Mouse (Mus musculus): ENCODE results near the gene Gm20661. TPM values are rescaled to one million over a fixed set of nuclear protein-coding genes. Genes with fewer than 3 reads are reported as not detected.

Gene Gm20661
- polyA plus RNA-seq (2012; rRNA removed; ENCODE audit: low replicate concordance) = 0.62 and 0.89 TPM in 2 replicates

DNA sequence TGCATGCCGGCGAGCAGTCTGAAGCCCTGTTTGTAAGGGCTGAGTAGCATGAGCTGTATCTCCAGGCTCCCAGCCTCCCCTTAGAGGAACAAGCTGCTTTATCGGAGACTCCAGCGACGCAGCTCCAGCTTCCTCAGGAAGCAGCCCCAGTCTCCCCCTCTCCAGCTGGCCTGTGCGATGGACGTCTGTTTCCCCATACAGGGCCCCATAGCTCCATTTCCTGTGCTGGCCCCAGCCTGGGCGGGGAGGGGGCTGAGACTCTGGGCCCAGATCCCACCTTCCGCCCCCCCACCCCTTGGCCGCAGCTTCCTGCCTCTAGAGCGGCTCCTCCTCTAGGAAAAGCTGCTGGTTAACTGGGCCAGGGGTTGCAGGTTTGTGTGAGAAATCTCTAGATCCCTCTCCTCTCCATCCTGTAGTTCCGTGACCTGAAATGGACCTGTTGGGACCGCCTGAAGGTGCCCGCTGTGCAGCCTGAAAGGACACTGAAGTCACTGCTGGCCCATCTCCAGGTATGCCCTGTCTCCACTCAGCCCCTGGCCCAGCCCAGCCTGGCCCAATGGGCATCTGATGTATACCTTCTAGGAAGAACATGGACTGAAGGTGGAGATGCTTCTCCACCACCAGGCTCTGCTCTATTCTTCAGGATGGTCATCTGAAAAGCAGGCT is at the start of gene Gm20661:
Gene Gm20661, plus strand, starts transcription at position 378 of the 666 bp plus-strand sequence.

DNA sequence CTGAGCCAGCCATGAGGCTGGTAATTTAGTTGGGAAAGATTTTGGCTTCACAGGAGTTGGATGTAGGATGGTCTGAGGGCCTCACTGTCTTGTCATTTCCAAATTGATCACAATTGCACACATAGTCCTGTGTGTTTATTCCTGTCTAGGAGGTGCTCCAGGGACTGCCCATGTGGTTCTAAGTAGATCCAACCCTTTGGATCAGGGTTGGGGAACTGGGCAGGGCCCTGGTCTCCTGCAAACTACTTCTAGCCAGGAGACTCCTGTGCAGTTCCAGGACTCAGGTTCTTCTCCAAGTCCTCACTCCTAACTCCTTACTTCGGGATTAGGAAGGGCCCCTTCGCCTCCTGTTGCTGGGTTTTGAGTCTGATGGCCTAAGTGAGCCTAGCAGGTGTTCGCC is 47.5 kb upstream of the Gm20661 start, which contains the start of gene Camkv:
Gene Camkv, plus strand, starts transcription at position 301 of the 400 bp plus-strand sequence.

DNA sequence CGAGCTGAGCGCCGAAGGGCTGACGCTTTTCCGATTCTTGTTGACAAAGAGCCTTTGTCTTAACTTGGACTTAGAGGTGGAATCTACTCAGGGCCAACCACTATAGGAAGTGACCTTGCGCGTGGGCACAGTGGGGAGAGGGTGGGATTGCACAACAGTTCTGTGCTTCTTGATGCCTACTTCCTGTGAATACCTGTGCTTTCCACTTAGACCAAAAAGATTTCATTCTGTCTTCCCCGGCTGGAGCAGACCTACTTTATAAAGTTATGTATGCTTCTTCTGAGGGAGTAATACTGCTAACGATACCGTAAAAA is 33.0 kb upstream of the Gm20661 start, which contains the start of gene Traip:
Gene Traip, plus strand, starts transcription at position 215 of the 314 bp plus-strand sequence.

DNA sequence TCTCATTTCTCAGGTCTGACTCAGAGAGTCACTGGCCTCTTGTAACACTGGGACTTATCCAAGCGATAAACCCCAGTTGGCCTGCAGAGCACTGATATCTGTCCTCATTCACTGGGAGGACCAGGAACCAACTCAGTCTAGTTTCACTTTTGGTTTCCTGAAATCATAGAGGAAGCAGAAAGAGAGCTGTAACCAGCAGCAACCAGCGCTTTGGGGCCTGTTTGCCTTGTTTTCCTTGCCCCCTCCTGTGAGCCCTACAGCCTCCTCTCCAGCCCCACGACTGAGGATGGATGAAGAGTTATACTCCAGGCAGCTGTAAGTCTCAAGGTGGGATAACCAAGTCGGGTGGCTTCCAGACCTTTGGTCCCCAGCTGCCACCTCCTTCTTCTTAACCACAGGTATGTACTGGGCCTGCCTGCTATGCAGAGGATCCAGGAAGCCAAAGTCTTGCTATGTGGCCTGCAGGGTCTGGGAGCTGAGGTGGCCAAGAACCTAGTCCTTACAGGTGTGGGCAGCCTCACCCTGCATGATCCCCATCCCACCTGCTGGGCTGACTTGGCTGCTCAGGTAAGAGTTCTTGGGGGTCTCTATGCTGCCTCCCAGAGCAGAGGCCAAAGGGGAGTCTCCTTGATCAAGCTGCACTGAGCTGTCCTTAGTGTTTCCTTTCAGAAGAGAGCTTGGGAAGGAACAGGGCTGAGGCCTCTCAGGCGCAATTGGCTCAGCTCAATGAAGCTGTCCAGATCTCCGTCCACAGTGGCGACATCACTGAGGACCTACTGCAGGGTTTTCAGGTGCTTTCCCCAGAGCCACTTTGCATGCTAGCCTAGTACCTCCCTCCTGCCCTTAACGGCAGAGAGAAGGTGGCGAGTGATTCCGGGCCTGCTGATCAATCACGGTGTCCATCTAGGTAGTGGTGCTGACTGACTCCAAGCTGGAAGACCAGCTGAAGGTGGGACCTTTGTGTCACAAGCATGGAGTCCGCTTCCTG is 7.2 kb upstream of the Gm20661 start, which contains the start of gene Uba7:
Gene Uba7, plus strand, starts transcription at position 107 of the 988 bp plus-strand sequence.

DNA sequence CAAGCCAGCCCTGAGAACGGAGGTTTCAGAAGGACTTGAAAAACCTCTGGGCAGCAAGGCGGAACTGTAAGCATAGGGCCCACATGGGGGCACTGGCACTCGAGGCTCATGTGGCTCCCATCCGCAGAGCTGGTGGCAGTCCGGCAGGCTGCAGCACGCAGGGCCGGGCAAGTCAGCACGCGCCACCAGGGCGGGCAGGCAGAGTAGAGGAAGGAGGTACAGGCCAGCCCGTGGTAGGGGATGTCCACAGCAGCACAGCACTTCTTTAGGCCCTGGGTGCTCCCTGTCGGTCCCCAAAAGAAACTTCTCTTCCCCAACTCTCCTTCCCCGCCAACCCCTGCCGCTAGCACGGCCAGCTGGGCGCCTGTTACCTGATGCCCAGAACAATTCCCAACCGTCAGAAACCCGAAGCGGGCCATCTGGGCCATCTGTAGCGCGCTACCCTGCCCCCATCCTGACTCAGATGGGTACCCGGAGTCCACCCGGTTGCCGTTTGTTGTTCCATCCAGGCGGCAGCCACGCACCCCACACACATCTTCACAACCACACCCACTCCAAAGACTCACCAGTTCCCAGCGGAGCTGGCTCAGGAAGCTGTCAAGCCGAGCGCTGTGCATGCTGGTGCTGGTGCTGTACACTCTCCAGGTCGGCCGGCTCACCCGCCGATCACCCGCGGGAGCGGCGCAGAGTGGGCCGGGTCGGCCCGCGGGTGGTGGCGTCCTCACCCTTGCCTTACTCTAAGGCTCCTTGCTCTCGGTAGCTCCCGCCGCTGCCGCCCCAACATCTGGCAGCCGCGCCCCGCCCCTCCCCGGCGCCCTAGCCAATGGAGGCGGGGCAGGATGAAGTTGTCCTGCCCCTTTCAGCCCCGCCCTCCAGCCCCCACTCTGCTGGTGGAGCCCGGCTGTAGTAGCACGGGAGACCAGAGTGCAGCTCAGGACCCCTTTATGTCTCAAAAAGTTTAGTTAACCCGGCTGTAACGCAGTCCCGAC is 2.6 kb downstream of the Gm20661 start, which contains the start of gene Inka1:
Gene Inka1, minus strand, starts transcription at position 749 of the 989 bp plus-strand sequence.

DNA sequence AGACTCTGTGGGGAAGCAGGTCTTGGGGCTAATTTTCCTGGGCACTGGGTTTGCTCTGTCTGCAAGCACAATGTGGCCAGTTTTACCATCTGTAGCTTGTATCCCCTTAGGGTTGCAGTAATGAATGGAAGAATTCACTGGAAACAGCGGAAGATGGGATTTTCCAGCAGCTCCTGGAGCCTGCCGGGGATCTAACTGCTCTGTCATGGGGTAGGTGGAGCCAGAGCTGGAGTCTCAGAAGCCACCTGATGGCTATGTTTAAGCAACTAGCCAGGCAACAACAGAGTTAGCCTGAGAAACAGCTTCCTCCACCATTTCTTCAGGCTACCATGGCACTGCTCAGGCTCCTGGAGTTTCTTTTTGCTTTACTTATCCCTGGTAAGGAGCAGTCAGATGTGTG is 9.3 kb downstream of the Gm20661 start, which contains the start of gene Cdhr4:
Gene Cdhr4, plus strand, starts transcription at position 301 of the 400 bp plus-strand sequence.

DNA sequence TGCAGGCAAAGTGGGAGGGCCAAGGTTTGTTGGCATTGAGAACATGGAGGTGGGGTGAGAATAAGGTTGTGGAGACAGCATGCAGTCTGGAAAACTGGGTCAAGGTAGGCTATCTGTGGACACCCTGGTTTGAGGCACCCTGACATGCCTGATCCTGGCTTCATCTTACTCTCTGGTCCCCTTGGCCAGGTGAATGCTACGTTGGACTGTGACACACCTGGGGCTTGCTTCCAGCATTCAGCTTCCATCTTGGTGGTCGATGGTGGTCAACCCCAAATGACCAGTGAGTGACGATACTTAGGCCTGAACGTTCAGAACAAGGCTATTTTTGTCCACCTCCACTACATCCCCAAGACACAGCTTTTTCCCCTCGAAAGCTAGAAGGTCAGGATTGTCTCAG is 13.2 kb downstream of the Gm20661 start, which contains the start of gene Gm20662:
Gene Gm20662, plus strand, starts transcription at position 301 of the 400 bp plus-strand sequence.

DNA sequence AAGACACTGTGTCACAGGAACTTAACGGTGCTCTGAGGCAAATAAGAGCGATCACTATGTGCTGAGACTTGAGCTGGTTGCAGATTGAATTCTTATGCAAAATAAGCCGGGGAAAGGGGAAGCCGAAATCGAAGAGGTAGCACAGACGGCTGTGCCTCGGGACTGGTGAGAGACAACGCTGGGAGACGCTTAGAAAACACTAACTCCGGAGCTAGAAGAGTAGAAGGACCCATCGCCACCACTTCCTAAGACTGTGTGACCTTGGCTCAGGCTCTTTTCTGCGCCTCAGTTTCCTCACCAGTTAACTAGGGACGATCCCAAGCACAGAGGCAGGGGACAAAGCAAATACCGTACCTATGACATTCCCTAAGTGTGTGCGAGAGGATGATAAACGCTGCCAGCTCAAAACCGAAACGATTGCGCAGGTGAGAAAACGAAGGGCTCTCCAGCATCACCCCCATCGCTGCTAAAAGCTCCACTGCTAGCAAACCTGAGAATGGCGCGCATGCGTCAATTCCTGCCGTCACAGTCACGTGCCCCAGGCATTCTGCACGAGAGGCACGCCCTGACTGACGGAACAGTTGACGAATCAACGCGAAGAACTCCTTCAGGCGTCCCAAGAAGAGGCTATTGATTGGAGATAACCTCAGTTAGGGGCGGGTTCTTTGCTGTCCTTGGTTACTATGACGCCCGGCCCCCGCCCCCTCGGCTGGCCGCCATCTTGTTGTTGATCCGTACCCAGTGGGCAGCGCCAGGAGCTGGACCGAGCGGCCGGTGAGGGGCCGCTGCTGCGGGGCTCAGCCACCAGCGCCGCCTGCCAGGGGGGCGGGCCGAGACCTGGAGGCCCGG is 19.3 kb downstream of the Gm20661 start, which contains the start of gene Ip6k1:
Gene Ip6k1, plus strand, starts transcription at position 580 of the 849 bp plus-strand sequence.

Other genes with a start within 250 kb of the Gm20661 start
- 75.4 and 106 TPM in 2 replicates for gene Rbm5, start 212.1 kb upstream of the Gm20661 start, polyA plus RNA-seq (2012; rRNA removed; ENCODE audit: low replicate concordance)
- 18.7 and 23.9 TPM in 2 replicates for gene Rbm6, start 109.8 kb upstream of the Gm20661 start, polyA plus RNA-seq (2012; rRNA removed; ENCODE audit: low replicate concordance)
- gene Mon1a, start 94.9 kb upstream of the Gm20661 start, polyA plus RNA-seq (2012; rRNA removed; ENCODE audit: low replicate concordance) = 30.6 and 32.7 TPM in 2 replicates
- gene Mst1r, start 76.2 kb upstream of the Gm20661 start, polyA plus RNA-seq (2012; rRNA removed; ENCODE audit: low replicate concordance) = 57.1 and 88.7 TPM in 2 replicates
- gene Actl11, start 54.6 kb upstream of the Gm20661 start, polyA plus RNA-seq (2012; rRNA removed; ENCODE audit: low replicate concordance) = not detected in 2 replicates
- gene Camkv, start 47.4 kb upstream of the Gm20661 start, polyA plus RNA-seq (2012; rRNA removed; ENCODE audit: low replicate concordance) = 0.09 and 0.46 TPM in 2 replicates
- 0.72 and 3.4 TPM in 2 replicates for gene Traip, start 32.9 kb upstream of the Gm20661 start, polyA plus RNA-seq (2012; rRNA removed; ENCODE audit: low replicate concordance)
- 105 and 115 TPM in 2 replicates for gene Uba7, start 7.6 kb upstream of the Gm20661 start, polyA plus RNA-seq (2012; rRNA removed; ENCODE audit: low replicate concordance)
- 26.8 and 39.6 TPM in 2 replicates for gene Inka1, start 2.8 kb downstream of the Gm20661 start, polyA plus RNA-seq (2012; rRNA removed; ENCODE audit: low replicate concordance)
- 4.5 and 5.0 TPM in 2 replicates for gene Cdhr4, start 9.4 kb downstream of the Gm20661 start, polyA plus RNA-seq (2012; rRNA removed; ENCODE audit: low replicate concordance)
- gene Gm20662, start 13.3 kb downstream of the Gm20661 start, polyA plus RNA-seq (2012; rRNA removed; ENCODE audit: low replicate concordance) = 1.8 and 3.5 TPM in 2 replicates
- 90.9 and 136 TPM in 2 replicates for gene Ip6k1, start 19.4 kb downstream of the Gm20661 start, polyA plus RNA-seq (2012; rRNA removed; ENCODE audit: low replicate concordance)
- 19.6 and 29.3 TPM in 2 replicates for gene Gmppb, start 66.2 kb downstream of the Gm20661 start, polyA plus RNA-seq (2012; rRNA removed; ENCODE audit: low replicate concordance)
- gene Amigo3, start 70.1 kb downstream of the Gm20661 start, polyA plus RNA-seq (2012; rRNA removed; ENCODE audit: low replicate concordance) = 2.5 and 4.7 TPM in 2 replicates
- 0.21 and 0.37 TPM in 2 replicates for gene Mst1, start 97.4 kb downstream of the Gm20661 start, polyA plus RNA-seq (2012; rRNA removed; ENCODE audit: low replicate concordance)
- 81.1 and 94.8 TPM in 2 replicates for gene Rnf123, start 100.3 kb downstream of the Gm20661 start, polyA plus RNA-seq (2012; rRNA removed; ENCODE audit: low replicate concordance)
- gene Apeh, start 111.5 kb downstream of the Gm20661 start, polyA plus RNA-seq (2012; rRNA removed; ENCODE audit: low replicate concordance) = 101 and 116 TPM in 2 replicates
- gene Bsn, start 207.3 kb downstream of the Gm20661 start, polyA plus RNA-seq (2012; rRNA removed; ENCODE audit: low replicate concordance) = 0.29 and 1.1 TPM in 2 replicates

All from subcutaneous adipose tissue, adult 2 months (tissue).